Comparison of ENCODE assay signal across 12 mouse cellular contexts in genomic region chr2:132697256-132697655, GRCm38 (mm10). TPM values are rescaled to one million over a fixed set of nuclear protein-coding genes. Genes with fewer than 3 reads are reported as not detected.
DNase-seq lines count a peak whose midpoint lies in the region; ATAC-seq and TF ChIP-seq lines count a peak whose summit lies in the region.
"Had no signal": no experiment of that assay in that cellular context is flagged by ENCODE, and none has a peak within 500 bp of the region (broad histone marks: within the 10 kb centered on the region; RNA-seq: fewer than 3 reads in every experiment).

No protein-coding gene starts in this region.

- no peak overlapping the region for H3K4me3 ChIP-seq in heart, embryonic 13.5 days
- H3K4me3 ChIP-seq in midbrain, embryonic 13.5 days (replicated peaks): no peak overlapping the region
- no peak overlapping the region for H3K4me3 ChIP-seq in midbrain, embryonic 15.5 days
- no peak overlapping the region for H3K4me3 ChIP-seq in embryonic facial prominence, embryonic 10.5 days
- H3K4me3 ChIP-seq in liver, postnatal 0 days (ENCODE audit: low read depth, low read length): no peak overlapping the region
- no peak overlapping the region for H3K4me3 ChIP-seq in forebrain, embryonic 10.5 days
- H3K4me3 ChIP-seq: limb, embryonic 12.5 days had no signal

- DNase-seq in heart, adult 9 months (ENCODE audit: low spot score in 2 of 2): no peak
- DNase-seq in embryonic facial prominence, embryonic 10.5 days (ENCODE audit: low spot score): no peak
- peak; percentile 35 for DNase-seq in liver, postnatal 0 days
- no peak for DNase-seq in retina, postnatal 1 day
- no peak for DNase-seq in forebrain, embryonic 10.5 days (ENCODE audit: extremely low spot score, low spot score)

- H3K27ac ChIP-seq in heart, embryonic 13.5 days (replicated peaks): peak overlapping the region; percentile 13; the same call in 1 of the 2 replicates
- H3K27ac ChIP-seq in midbrain, embryonic 13.5 days: peak overlapping the region; percentile 5; the same call in 1 of the 2 replicates
- no peak overlapping the region for H3K27ac ChIP-seq in midbrain, embryonic 15.5 days
- peak overlapping the region; percentile 57; the same call in 1 of the 2 replicates for H3K27ac ChIP-seq in embryonic facial prominence, embryonic 10.5 days (replicated peaks)
- peak overlapping the region; percentile 82 for H3K27ac ChIP-seq in liver, postnatal 0 days (ENCODE audit: low read depth)
- H3K27ac ChIP-seq in forebrain, embryonic 10.5 days: no peak overlapping the region
- H3K27ac ChIP-seq: kidney, postnatal 0 days; limb, embryonic 12.5 days; macrophage had no signal

- H3K4me2 ChIP-seq in heart, embryonic 13.5 days: no peak overlapping the region
- H3K4me2 ChIP-seq in midbrain, embryonic 13.5 days (replicated peaks): no peak overlapping the region
- no peak overlapping the region for H3K4me2 ChIP-seq in midbrain, embryonic 15.5 days
- H3K4me2 ChIP-seq in liver, postnatal 0 days (ENCODE audit: low read depth, low read length): peak overlapping the region; percentile 51
- H3K4me2 ChIP-seq: limb, embryonic 12.5 days had no signal

- peaks cover 43% of the 10 kb centered on the region for H3K4me1 ChIP-seq in heart, embryonic 13.5 days
- H3K4me1 ChIP-seq in midbrain, embryonic 13.5 days (replicated peaks): no peaks in the 10 kb centered on the region
- no peaks in the 10 kb centered on the region for H3K4me1 ChIP-seq in midbrain, embryonic 15.5 days
- H3K4me1 ChIP-seq in embryonic facial prominence, embryonic 10.5 days: peaks cover 6% of the 10 kb centered on the region
- H3K4me1 ChIP-seq in liver, postnatal 0 days (ENCODE audit: insufficient read depth): peaks cover 44% of the 10 kb centered on the region
- H3K4me1 ChIP-seq in forebrain, embryonic 10.5 days: peaks cover 8% of the 10 kb centered on the region
- H3K4me1 ChIP-seq: limb, embryonic 12.5 days had no signal

- H3K9ac ChIP-seq in heart, embryonic 13.5 days: 0 out of 2 replicates have a peak overlapping the region, but pooled peaks have one; percentile 2
- H3K9ac ChIP-seq in midbrain, embryonic 13.5 days (replicated peaks): no peak overlapping the region
- no peak overlapping the region for H3K9ac ChIP-seq in midbrain, embryonic 15.5 days
- peak overlapping the region; percentile 32 for H3K9ac ChIP-seq in liver, postnatal 0 days (replicated peaks)
- H3K9ac ChIP-seq: limb, embryonic 12.5 days had no signal

- 73% methylated on average over 5 of the region's 5 CpGs for WGBS in heart, embryonic 13.5 days
- 87% methylated on average over 5 of the region's 5 CpGs for WGBS in midbrain, embryonic 13.5 days
- WGBS in midbrain, embryonic 15.5 days: 86% methylated on average over 5 of the region's 5 CpGs
- WGBS in embryonic facial prominence, embryonic 10.5 days: 88% methylated on average over 5 of the region's 5 CpGs
- 59% methylated on average over 5 of the region's 5 CpGs for WGBS in liver, postnatal 0 days (ENCODE audit: insufficient replicate concordance)
- WGBS in forebrain, embryonic 10.5 days: 87% methylated on average over 5 of the region's 5 CpGs

- peaks cover 13% of the 10 kb centered on the region for H3K36me3 ChIP-seq in heart, embryonic 13.5 days
- H3K36me3 ChIP-seq in midbrain, embryonic 13.5 days: peaks cover 28% of the 10 kb centered on the region
- no peaks in the 10 kb centered on the region for H3K36me3 ChIP-seq in midbrain, embryonic 15.5 days (replicated peaks)
- peaks cover 13% of the 10 kb centered on the region for H3K36me3 ChIP-seq in embryonic facial prominence, embryonic 10.5 days (replicated peaks)
- H3K36me3 ChIP-seq in liver, postnatal 0 days (replicated peaks; ENCODE audit: insufficient read depth, low read length): no peaks in the 10 kb centered on the region
- H3K36me3 ChIP-seq in forebrain, embryonic 10.5 days (replicated peaks): peaks cover 3% of the 10 kb centered on the region

- TF ChIP-seq EP300 in liver, postnatal 0 days (IDR thresholded peaks at IDR 0.05; ENCODE audit: low read depth): no peak

- H3K9me3 ChIP-seq in heart, embryonic 13.5 days: no peaks in the 10 kb centered on the region
- H3K9me3 ChIP-seq in midbrain, embryonic 13.5 days: no peaks in the 10 kb centered on the region
- H3K9me3 ChIP-seq in midbrain, embryonic 15.5 days: no peaks in the 10 kb centered on the region
- H3K9me3 ChIP-seq in embryonic facial prominence, embryonic 10.5 days: no peaks in the 10 kb centered on the region
- no peaks in the 10 kb centered on the region for H3K9me3 ChIP-seq in liver, postnatal 0 days (ENCODE audit: low read length)
- no peaks in the 10 kb centered on the region for H3K9me3 ChIP-seq in forebrain, embryonic 10.5 days
- H3K9me3 ChIP-seq: limb, embryonic 12.5 days had no signal

- ATAC-seq in heart, embryonic 13.5 days (ENCODE audit: extremely low read depth, insufficient number of reproducible peaks, low FRiP score, low TSS enrichment): no peak
- no peak for ATAC-seq in midbrain, embryonic 13.5 days
- no peak for ATAC-seq in midbrain, embryonic 15.5 days (replicated peaks)
- ATAC-seq in liver, postnatal 0 days: no peak
- ATAC-seq: Patski had no signal

- TF ChIP-seq CTCF in liver, postnatal 0 days (IDR thresholded peaks at IDR 0.05; ENCODE audit: low read depth): no peak

- H3K27me3 ChIP-seq in heart, embryonic 13.5 days (replicated peaks): no peaks in the 10 kb centered on the region
- H3K27me3 ChIP-seq in midbrain, embryonic 13.5 days: no peaks in the 10 kb centered on the region
- no peaks in the 10 kb centered on the region for H3K27me3 ChIP-seq in midbrain, embryonic 15.5 days (replicated peaks)
- H3K27me3 ChIP-seq in embryonic facial prominence, embryonic 10.5 days (replicated peaks; ENCODE audit: low read depth, poor library complexity, severe bottlenecking): no peaks in the 10 kb centered on the region
- H3K27me3 ChIP-seq in liver, postnatal 0 days (ENCODE audit: insufficient read depth, low read length): no peaks in the 10 kb centered on the region
- no peaks in the 10 kb centered on the region for H3K27me3 ChIP-seq in forebrain, embryonic 10.5 days (ENCODE audit: poor library complexity, severe bottlenecking)
- H3K27me3 ChIP-seq: limb, embryonic 12.5 days; Patski had no signal

RNA-seq across cellular contexts. Expression of gene Shld1, which starts 10.5 kb away (rescaled TPM):
- 13.4 and 14.9 TPM in 2 replicates for polyA plus RNA-seq in heart, embryonic 13.5 days (2015; fragmentation: Nextera tagmentation; extraction: Ambion mirVana)
- 22.2 and 23.5 TPM in 2 replicates for polyA plus RNA-seq in midbrain, embryonic 13.5 days (2015; fragmentation: Nextera tagmentation; extraction: Ambion mirVana)
- polyA plus RNA-seq in midbrain, embryonic 15.5 days (2015; fragmentation: Nextera tagmentation; extraction: Ambion mirVana): 21.4 and 21.8 TPM in 2 replicates
- polyA plus RNA-seq in embryonic facial prominence, embryonic 10.5 days (2016; fragmentation: Nextera tagmentation; extraction: Ambion mirVana): 15.7 and 16.6 TPM in 2 replicates
- 9.5 and 11.1 TPM in 2 replicates for polyA plus RNA-seq in liver, postnatal 0 days (2015; fragmentation: Nextera tagmentation; extraction: Ambion mirVana)
- polyA plus RNA-seq in forebrain, embryonic 10.5 days (2016; fragmentation: Nextera tagmentation; extraction: Ambion mirVana): 15.1 and 16.0 TPM in 2 replicates

Comparison
In these comparisons a context has a peak if more than half of its experiments do, and no peak if none do; other contexts are left out.
1. H3K27ac ChIP-seq: peak in heart, embryonic 13.5 days (single experiment), midbrain, embryonic 13.5 days (single experiment), embryonic facial prominence, embryonic 10.5 days (single experiment) and liver, postnatal 0 days (single experiment); none in midbrain, embryonic 15.5 days (single experiment) and forebrain, embryonic 10.5 days (single experiment).
2. H3K9ac ChIP-seq: peak in heart, embryonic 13.5 days (single experiment) and liver, postnatal 0 days (single experiment); none in midbrain, embryonic 13.5 days (single experiment) and midbrain, embryonic 15.5 days (single experiment).